Mouse (Mus musculus): ENCODE data around the gene Stoml1. TPM values are rescaled to one million over a fixed set of nuclear protein-coding genes. Genes with fewer than 3 reads are reported as not detected.

Gene Stoml1
- total and polyA plus RNA-seq, 3 experiments, result 6.4 to 8.7 TPM; not detected in 1

DNA sequence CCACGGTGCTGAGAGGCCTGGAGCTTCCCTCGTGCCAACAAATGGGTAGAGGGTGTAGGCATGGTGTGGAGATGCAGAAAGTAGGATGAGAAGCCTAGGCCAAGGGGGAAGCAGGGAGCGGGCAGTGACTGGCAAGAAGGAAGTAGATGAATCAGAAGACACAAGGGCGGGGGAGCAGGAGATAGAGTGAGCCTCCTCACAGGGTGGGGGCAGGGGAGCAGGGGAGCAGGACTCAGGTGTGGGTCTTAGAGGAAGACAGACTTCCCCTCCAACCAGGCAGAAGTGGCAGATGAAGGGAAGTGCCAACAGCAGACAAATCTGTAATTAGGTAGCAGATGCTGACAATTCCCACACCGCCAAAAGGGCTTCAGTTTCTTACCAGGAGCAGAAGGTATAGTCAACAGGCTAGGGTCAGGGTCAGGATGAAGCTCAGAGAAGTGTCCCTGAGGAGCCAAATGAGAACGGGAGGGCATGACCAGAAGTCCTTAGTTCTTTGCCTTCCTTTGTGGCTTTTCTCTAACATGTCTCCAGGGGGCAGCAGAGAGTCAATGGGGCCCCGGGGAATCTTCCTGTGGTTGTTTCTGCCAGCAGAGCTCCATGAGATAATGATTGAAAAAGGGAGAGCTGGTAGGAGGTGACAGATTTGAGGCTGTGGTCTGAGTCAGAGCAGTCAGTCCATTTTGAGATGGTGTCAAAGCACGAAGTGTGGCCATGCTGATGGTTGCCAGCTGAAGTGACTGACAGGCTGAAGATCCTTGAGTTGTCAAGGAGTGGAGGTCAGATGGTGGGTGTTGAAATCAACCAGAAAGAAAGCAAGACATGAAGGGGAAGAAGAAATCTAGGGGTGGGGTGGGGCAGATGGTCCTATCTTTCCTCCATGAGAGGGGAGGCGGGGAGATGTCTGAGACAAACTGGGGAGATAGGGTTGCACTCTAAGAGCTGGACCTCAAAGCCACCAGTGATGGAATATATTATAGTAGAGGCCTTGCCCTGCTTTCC, 26.8 kb upstream of the Stoml1 start:
- no peak overlapping the region for H3K9ac ChIP-seq (ENCODE audit: control insufficient read depth, low read depth, low read length, poor library complexity, severe bottlenecking)
- peaks cover 0 to 23% of the 10 kb centered on the region in 2 experiments; a peak in 2 of 4 replicates for H3K4me1 ChIP-seq (ENCODE audit: control insufficient read depth in 1 of 2, insufficient read depth in 2 of 2, low read length in 2 of 2)
- H3K79me2 ChIP-seq (ENCODE audit: control insufficient read depth, insufficient read depth, low read length, poor library complexity), result no peaks in the 10 kb centered on the region
- peaks cover 18% of the 10 kb centered on the region in 2 experiments for H3K36me3 ChIP-seq (ENCODE audit: control insufficient read depth in 1 of 2, insufficient read depth in 2 of 2, low read length in 2 of 2)
- H3K4me3 ChIP-seq (ENCODE audit: control insufficient read depth in 1 of 2, insufficient read depth in 1 of 2, low read depth in 2 of 2, low read length in 2 of 2), result no peak overlapping the region
- H3K27ac ChIP-seq (ENCODE audit: control insufficient read depth, low read depth, low read length), result peak overlapping the region; percentile 40
- DNase-seq (ENCODE audit: low read depth, low spot score), result peak; percentile 86
- no peaks in the 10 kb centered on the region for H3K27me3 ChIP-seq (ENCODE audit: control insufficient read depth in 1 of 2, insufficient read depth in 2 of 2, low read length in 2 of 2)
- no peaks in the 10 kb centered on the region for H3K9me3 ChIP-seq (replicated peaks; ENCODE audit: insufficient read depth, low read length)
- TF ChIP-seq BHLHE40 (IDR thresholded peaks at IDR 0.05; ENCODE audit: borderline replicate concordance, low read depth, low read length) (no peak), NELFE (IDR thresholded peaks at IDR 0.05; ENCODE audit: low read depth, low read length) (no peak), KAT2A (conservative IDR thresholded peaks at IDR 0.05; ENCODE audit: low read depth, low read length) (no peak), ZNF384 (IDR thresholded peaks at IDR 0.05; ENCODE audit: low read depth, low read length) (no peak), POLR2AphosphoS5 (IDR thresholded peaks at IDR 0.05; ENCODE audit: borderline replicate concordance, low read depth, low read length) (no peak), GATA1 (IDR thresholded peaks at IDR 0.05; ENCODE audit: low read depth, low read length) (0 out of 2 replicates have a peak, but pooled peaks have one; percentile 15), TCF12 (IDR thresholded peaks at IDR 0.05; ENCODE audit: low read depth, low read length) (peak; percentile 33; the same call in 1 of the 2 replicates), ELF1 (IDR thresholded peaks at IDR 0.05; ENCODE audit: low read depth, low read length) (no peak), MYC (IDR thresholded peaks at IDR 0.05; ENCODE audit: low read depth, low read length) (no peak), MAZ (IDR thresholded peaks at IDR 0.05; ENCODE audit: low read depth, low read length) (peak; percentile 50; the same call in 1 of the 2 replicates), HCFC1 (IDR thresholded peaks at IDR 0.05; ENCODE audit: low read depth, low read length) (no peak), EP300 (IDR thresholded peaks at IDR 0.05; ENCODE audit: low read depth in 1 of 2, low read length in 2 of 2) (0 out of 4 replicates have a peak, but pooled peaks of 1 of the 2 experiments have one; percentile 16), ZC3H11A (IDR thresholded peaks at IDR 0.05; ENCODE audit: low read depth, low read length) (peak; percentile 33; the same call in 1 of the 2 replicates), USF2 (IDR thresholded peaks at IDR 0.05; ENCODE audit: borderline replicate concordance in 1 of 2, insufficient read depth in 1 of 2, low read depth in 1 of 2, low read length in 2 of 2) (no peak), MEF2A (IDR thresholded peaks at IDR 0.05; ENCODE audit: extremely low read depth, insufficient replicate concordance, low read depth, low read length, poor library complexity, severe bottlenecking) (no peak), MAFK (IDR thresholded peaks at IDR 0.05; ENCODE audit: borderline replicate concordance, low read depth, low read length) (no peak), TBP (IDR thresholded peaks at IDR 0.05; ENCODE audit: low read depth, low read length) (0 out of 2 replicates have a peak, but pooled peaks have one; percentile 17), MXI1 (IDR thresholded peaks at IDR 0.05; ENCODE audit: low read depth, low read length) (peak; percentile 30; the same call in 1 of the 2 replicates), CHD1 (IDR thresholded peaks at IDR 0.05; ENCODE audit: low read depth, low read length) (no peak), RAD21 (IDR thresholded peaks at IDR 0.05; ENCODE audit: low read depth, low read length) (peak; percentile 52), GABPA (IDR thresholded peaks at IDR 0.05; ENCODE audit: low read depth, low read length) (no peak), ZMIZ1 (IDR thresholded peaks at IDR 0.05; ENCODE audit: low read depth, low read length) (no peak), E2F4 (IDR thresholded peaks at IDR 0.05; ENCODE audit: borderline replicate concordance, low read depth, low read length) (no peak), TAL1 (IDR thresholded peaks at IDR 0.05; ENCODE audit: low read length) (peak; percentile 14; the same call in 1 of the 2 replicates), CHD2 (IDR thresholded peaks at IDR 0.05; ENCODE audit: low read length) (no peak), SIN3A (IDR thresholded peaks at IDR 0.05; ENCODE audit: low read length) (no peak), POLR2A (IDR thresholded peaks at IDR 0.05; ENCODE audit: control insufficient read depth in 1 of 2, insufficient read depth in 1 of 2, low read depth in 1 of 2, low read length in 2 of 2, poor library complexity in 1 of 2) (0 out of 4 replicates have a peak, but pooled peaks of 1 of the 2 experiments have one; percentile 14), ETS1 (IDR thresholded peaks at IDR 0.05; ENCODE audit: low read depth, low read length) (no peak), ZKSCAN1 (IDR thresholded peaks at IDR 0.05; ENCODE audit: low read depth, low read length) (no peak), SMC3 (IDR thresholded peaks at IDR 0.05; ENCODE audit: low read depth, low read length) (peak; percentile 70), MAX (IDR thresholded peaks at IDR 0.05; ENCODE audit: low read length) (no peak), USF1 (IDR thresholded peaks at IDR 0.05; ENCODE audit: low read depth, low read length) (no peak), RCOR1 (IDR thresholded peaks at IDR 0.05; ENCODE audit: low read depth, low read length) (peak; percentile 55), POLR2AphosphoS2 (IDR thresholded peaks at IDR 0.05; ENCODE audit: low read length) (no peak), CTCF (IDR thresholded peaks at IDR 0.05 in 2 of 3, conservative IDR thresholded peaks at IDR 0.05 in 1 of 3; ENCODE audit: control insufficient read depth in 1 of 3, insufficient read depth in 1 of 3, low read depth in 2 of 3, low read length in 3 of 3, poor library complexity in 1 of 3, severe bottlenecking in 1 of 3) (peak; percentile 76 to 90 (median 80))

Measured in MEL (cell line).